Mouse (Mus musculus) embryonic facial prominence, embryonic 11.5 days (tissue): ENCODE results near the gene Rab13. TPM values are rescaled to one million over a fixed set of nuclear protein-coding genes. Genes with fewer than 3 reads are reported as not detected.
A peak's percentile ranks its signal among the peaks of the same experiment; 100 is the strongest.

ENCODE experiments used
- ATAC-seq: fragments of 200-750 bp; cut with Nextera tagmentation; replicated peaks from 2 replicates; pipeline ENCODE4 v1.8.0; 2017; ENCODE audit warnings: low read depth; ENCODE audit not compliant: insufficient number of reproducible peaks, low FRiP score, low TSS enrichment
- DNase-seq: peaks from one replicate; pipeline ENCODE4 v3.0.0-alpha.2; 2015; ENCODE audit warnings: low spot score
- H3K27ac ChIP-seq: fragments of 300-500 bp; sonication (generic); replicated peaks from 2 replicates; pipeline ENCODE4 v1.5.1; 2014; ENCODE audit warnings: mild to moderate bottlenecking, low read depth, low read length, control low read depth
- H3K27me3 ChIP-seq: fragments of 300-500 bp; sonication (generic); 2 replicates; pipeline ENCODE4 v1.6.1; 2014; ENCODE audit warnings: mild to moderate bottlenecking, low read length, moderate library complexity, mixed read lengths; ENCODE audit not compliant: control insufficient read depth, insufficient read depth
- H3K36me3 ChIP-seq: fragments of 300-500 bp; sonication (generic); replicated peaks from 2 replicates; pipeline ENCODE4 v1.6.1; 2014; ENCODE audit warnings: low read depth, mild to moderate bottlenecking, low read length, moderate library complexity, mixed read lengths; ENCODE audit not compliant: control insufficient read depth, insufficient read depth
- H3K4me1 ChIP-seq: fragments of 300-500 bp; sonication (generic); 2 replicates; pipeline ENCODE4 v1.6.1; 2014; ENCODE audit warnings: low read length, mixed read lengths; ENCODE audit not compliant: control insufficient read depth, insufficient read depth
- H3K4me2 ChIP-seq: fragments of 300-500 bp; sonication (generic); 2 replicates; pipeline ENCODE4 v1.6.1; 2014; ENCODE audit warnings: low read depth, mild to moderate bottlenecking, control low read depth, low read length, moderate library complexity
- H3K4me3 ChIP-seq: fragments of 300-500 bp; sonication (generic); 2 replicates; pipeline ENCODE4 v1.5.1; 2014; ENCODE audit warnings: low read depth, low read length, control low read depth
- H3K9ac ChIP-seq: fragments of 300-500 bp; sonication (generic); replicated peaks from 2 replicates; pipeline ENCODE4 v1.6.1; 2014; ENCODE audit warnings: mild to moderate bottlenecking, control low read depth, low read length
- H3K9me3 ChIP-seq: fragments of 300-500 bp; sonication (generic); replicated peaks from 2 replicates; pipeline ENCODE4 v1.6.1; 2016; ENCODE audit warnings: mild to moderate bottlenecking, low read length, inconsistent platforms, mixed read lengths; ENCODE audit not compliant: control insufficient read depth
- WGBS: fragments of 180-500 bp; shearing (Covaris S2); extraction: QIAGEN DNeasy Blood & Tissue Kit; methylation state at CpG from one replicate; pipeline ENCODE4 v1.1.7; 2014; 5-methylcytosine and 5-hydroxymethylcytosine counted together
- polyA plus RNA-seq: library from polyadenylated mRNA; unstranded; fragments of >200 nt; fragmentation: Nextera tagmentation; extraction: Ambion mirVana; gene quantifications from 2 replicates; pipeline ENCODE4 v1.2.1, GENCODE M21; 2014

Rab13 gene
- polyA plus RNA-seq, 1 experiment from 2014 or later = 14.7 TPM

DNA sequence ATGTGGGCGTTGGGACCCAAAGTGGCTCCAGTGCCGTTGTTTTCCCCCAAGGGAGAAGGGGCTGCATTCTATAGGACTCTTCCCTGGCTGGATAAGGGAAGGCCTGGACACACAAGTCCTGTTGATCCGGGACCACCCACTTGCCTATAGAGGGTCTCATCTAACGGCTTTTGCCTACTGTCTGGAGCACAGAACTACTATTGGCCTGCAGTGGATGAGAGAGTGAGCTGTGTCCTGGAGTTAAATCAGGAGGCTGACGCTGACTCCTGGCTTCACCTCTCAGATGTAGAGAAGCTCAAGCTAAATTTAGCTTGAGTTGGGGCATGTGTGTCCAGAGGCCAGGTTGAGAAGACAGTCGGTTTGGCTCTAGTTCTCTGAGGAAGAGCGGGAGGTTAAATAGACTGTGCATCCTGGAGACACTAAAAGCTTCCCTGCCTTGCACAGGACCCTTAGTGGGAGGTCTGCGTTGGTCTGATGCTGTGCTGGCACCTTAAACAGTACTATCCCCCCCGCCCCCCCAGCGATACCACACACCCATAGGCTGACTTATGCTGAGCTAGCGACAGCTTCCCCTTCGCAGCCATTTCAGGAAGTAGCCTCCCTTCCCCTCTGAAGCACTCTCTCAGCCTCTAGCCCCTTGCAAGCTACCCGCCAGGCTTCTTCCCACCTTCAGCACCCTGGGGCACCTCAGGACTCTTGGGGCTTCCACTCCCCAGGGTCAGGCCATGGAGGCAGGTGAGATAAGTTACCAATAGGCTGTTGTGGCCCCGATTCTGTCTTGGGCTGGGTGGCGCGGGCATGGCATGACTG, 52.6 kb downstream of the Rab13 start:
- peaks cover 4% of the 10 kb centered on the region; the same call in 1 of the 2 replicates for H3K36me3 ChIP-seq

DNA sequence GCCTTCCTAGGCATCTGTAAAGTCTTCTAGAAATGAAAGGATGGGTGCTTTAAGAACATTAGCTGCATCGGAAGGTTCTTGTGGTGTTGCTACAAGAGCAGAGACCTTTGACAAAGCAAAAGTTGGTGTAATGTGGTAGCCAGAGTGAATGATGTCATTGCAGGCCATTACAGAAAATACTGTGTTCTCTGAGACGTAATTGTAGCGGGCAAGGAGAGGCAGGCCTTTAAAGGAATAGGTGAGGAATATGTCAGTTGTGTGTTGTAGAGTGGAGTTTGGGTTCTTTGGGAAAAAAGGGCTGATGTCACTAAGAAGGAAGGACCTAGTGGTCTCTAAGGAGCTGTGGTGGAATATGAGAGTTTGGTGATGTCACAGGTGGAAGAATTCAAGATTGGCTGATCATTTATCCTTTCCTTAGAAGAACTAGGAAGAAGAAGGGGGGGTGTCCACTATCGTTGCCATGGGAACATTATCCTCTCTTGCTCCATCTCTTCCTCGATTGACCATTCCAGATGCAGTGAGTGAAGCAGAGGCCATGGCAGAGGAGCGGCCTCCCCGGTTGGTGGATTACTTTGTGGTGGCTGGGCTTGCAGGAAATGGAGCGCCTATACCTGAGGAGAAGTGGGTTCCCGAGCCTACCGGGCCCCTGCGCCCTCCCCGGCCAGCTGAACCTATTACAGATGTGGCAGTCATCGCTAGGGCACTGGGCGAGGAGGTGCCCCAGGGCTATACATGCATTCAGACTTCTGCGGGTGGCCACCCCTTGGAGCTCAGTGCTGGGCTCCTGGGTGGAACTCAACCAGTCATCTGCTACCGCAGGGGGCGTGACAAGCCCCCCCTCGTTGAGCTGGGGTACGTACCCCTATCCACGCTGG, 53.6 kb downstream of the Rab13 start:
- Histone ChIP-seq H3K4me3 (no peak overlapping the region), H3K27me3 (no peaks in the 10 kb centered on the region), H3K4me1 (no peaks in the 10 kb centered on the region; the same call in 1 of the 2 replicates), H3K9ac (no peak overlapping the region; the same call in 1 of the 2 replicates), H3K4me2 (no peak overlapping the region), H3K27ac (no peak overlapping the region), H3K36me3 (peaks cover 4% of the 10 kb centered on the region; the same call in 1 of the 2 replicates), H3K9me3 (no peaks in the 10 kb centered on the region)
- no peak for ATAC-seq
- WGBS = 93% methylated on average over 20 of the region's 20 CpGs
- no peak for DNase-seq

More for the DNA sequence above, 52.6 kb downstream of the Rab13 start:
- ATAC-seq (peak; percentile 38), DNase-seq (no peak)
- peak overlapping the region; percentile 90 for H3K9ac ChIP-seq
- no peaks in the 10 kb centered on the region; the same call in 1 of the 2 replicates for H3K4me1 ChIP-seq
- H3K27me3 ChIP-seq = no peaks in the 10 kb centered on the region
- 27% methylated on average over 16 of the region's 16 CpGs for WGBS
- H3K4me2 ChIP-seq = peak overlapping the region; percentile 88
- peak overlapping the region; percentile 94 for H3K27ac ChIP-seq
- peak overlapping the region; percentile 70 for H3K4me3 ChIP-seq
- no peaks in the 10 kb centered on the region for H3K9me3 ChIP-seq

DNA sequence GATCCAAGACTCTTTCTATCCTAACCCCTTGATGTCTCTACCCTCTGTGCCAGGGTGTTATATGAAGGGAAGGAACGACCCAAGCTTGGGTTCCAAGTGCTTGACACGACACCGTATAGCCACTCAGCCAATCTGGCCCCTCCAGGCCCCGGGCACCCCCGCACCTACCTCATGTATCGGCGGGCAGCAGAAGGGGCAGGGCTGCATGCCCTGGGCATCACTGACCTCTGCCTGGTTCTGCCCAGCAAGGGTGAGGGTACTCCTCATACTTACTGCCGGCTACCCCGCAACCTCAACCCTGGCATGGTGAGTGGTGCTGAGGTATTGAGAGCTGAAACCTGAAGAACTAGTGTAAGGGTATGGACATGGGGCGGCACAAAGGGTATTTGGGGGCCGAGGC, 54.7 kb downstream of the Rab13 start:
- Histone ChIP-seq H3K4me2 (no peak overlapping the region), H3K9ac (no peak overlapping the region), H3K36me3 (peaks cover 5% of the 10 kb centered on the region), H3K9me3 (no peaks in the 10 kb centered on the region), H3K4me3 (no peak overlapping the region), H3K27me3 (no peaks in the 10 kb centered on the region), H3K27ac (no peak overlapping the region), H3K4me1 (no peaks in the 10 kb centered on the region; the same call in 1 of the 2 replicates)
- ATAC-seq (no peak), DNase-seq (no peak)
- 94% methylated on average over 11 of the region's 11 CpGs for WGBS

DNA sequence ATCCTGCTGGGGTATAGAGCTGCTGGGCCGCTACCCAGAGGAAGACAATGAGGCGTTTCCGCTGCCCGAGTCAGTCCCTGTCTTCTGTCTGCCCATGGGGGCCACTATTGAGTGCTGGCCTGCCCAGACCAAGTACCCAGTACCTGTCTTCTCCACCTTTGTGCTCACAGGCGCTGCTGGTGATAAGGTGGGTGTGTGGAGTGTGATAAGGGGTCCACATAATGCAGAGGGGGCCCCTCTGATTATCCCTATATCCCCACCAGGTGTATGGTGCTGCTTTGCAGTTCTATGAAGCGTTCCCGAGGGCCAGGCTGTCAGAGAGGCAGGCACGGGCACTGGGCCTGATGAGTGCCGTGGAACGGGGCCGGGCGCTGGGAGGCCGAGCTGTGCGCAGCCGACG, 55.5 kb downstream of the Rab13 start:
- Histone ChIP-seq H3K36me3 (peaks cover 2% of the 10 kb centered on the region; the same call in 1 of the 2 replicates), H3K9ac (no peak overlapping the region), H3K9me3 (no peaks in the 10 kb centered on the region), H3K27ac (no peak overlapping the region), H3K4me2 (no peak overlapping the region), H3K4me3 (no peak overlapping the region), H3K27me3 (no peaks in the 10 kb centered on the region), H3K4me1 (no peaks in the 10 kb centered on the region; the same call in 1 of the 2 replicates)
- ATAC-seq (no peak), DNase-seq (no peak)
- 87% methylated on average over 16 of the region's 16 CpGs for WGBS

DNA sequence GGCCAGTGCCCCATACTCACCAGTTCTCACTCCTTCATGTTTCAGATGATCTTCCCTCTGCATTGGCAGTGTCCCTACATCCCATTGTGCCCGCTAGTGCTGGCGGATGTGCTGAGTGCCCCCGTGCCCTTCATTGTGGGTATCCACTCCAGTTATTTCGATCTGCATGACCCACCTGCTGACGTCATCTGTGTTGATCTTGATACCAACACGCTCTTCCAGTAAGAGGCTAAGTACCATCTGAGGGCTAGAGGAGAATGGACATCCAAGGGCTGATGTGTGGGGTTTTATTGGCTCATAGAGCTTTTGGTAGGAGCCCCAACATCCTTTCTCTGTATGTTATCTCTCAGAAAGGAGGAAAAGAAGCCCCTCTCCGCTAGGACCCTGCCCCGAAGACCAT, 57.3 kb downstream of the Rab13 start:
- Histone ChIP-seq H3K27ac (no peak overlapping the region), H3K4me3 (no peak overlapping the region), H3K4me1 (no peaks in the 10 kb centered on the region; the same call in 1 of the 2 replicates), H3K4me2 (no peak overlapping the region), H3K36me3 (peaks cover 2% of the 10 kb centered on the region; the same call in 1 of the 2 replicates), H3K9me3 (no peaks in the 10 kb centered on the region), H3K27me3 (no peaks in the 10 kb centered on the region), H3K9ac (no peak overlapping the region)
- 91% methylated on average over 8 of the region's 8 CpGs for WGBS
- DNase-seq = no peak
- ATAC-seq = no peak

DNA sequence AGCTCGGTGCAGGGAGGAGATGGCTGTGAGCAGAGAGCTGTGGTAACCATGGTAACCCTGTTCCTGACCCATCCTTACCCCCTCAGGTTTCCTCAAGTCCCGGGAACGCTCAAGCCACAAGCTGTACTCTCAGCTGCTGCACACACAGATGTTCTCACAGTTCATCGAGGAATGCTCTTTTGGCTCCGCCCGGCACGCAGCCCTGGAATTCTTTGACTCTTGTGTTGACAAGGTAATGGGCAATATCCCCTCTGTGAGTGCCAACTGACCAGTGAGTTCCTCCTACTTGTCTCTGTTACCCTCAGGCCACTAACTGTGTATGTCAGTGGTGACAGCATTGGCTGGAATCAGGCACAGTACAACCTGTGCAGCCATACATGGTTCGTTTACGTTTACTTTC, 58.7 kb downstream of the Rab13 start:
- H3K9ac ChIP-seq = no peak overlapping the region
- 65% methylated on average over 9 of the region's 9 CpGs for WGBS
- ATAC-seq (no peak), DNase-seq (no peak)
- H3K9me3 ChIP-seq = no peaks in the 10 kb centered on the region
- H3K27me3 ChIP-seq = no peaks in the 10 kb centered on the region
- H3K4me1 ChIP-seq = no peaks in the 10 kb centered on the region
- H3K27ac ChIP-seq = no peak overlapping the region
- H3K4me2 ChIP-seq = no peak overlapping the region
- peaks cover 2% of the 10 kb centered on the region for H3K36me3 ChIP-seq
- no peak overlapping the region for H3K4me3 ChIP-seq

DNA sequence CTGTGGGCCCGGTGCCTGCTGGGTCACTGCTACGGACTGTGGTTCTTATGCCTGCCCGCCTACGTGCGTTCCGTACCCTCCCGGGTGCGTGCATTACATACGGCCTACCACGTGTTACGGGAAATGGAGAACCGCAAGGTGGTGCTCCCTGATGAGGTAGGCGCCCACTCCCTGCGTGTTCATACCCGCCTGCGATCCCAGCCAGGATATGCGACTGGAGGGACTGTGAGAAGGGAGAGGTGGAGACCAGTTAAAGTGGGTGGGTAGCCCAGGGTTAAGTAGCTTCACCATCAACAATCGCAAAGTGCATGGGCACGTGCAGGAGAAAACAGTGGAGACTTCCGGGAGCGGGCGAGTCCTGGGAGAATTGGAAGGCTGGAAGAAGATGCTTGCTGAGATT, 60.4 kb downstream of the Rab13 start:
- H3K36me3 ChIP-seq = peaks cover 2% of the 10 kb centered on the region
- H3K9me3 ChIP-seq = no peaks in the 10 kb centered on the region
- DNase-seq (no peak), ATAC-seq (no peak)
- H3K27me3 ChIP-seq = no peaks in the 10 kb centered on the region
- 92% methylated on average over 22 of the region's 22 CpGs for WGBS
- H3K4me1 ChIP-seq = no peaks in the 10 kb centered on the region
- no peak overlapping the region for H3K27ac ChIP-seq
- no peak overlapping the region for H3K9ac ChIP-seq
- no peak overlapping the region for H3K4me2 ChIP-seq
- H3K4me3 ChIP-seq = no peak overlapping the region
